Mouse (Mus musculus): ENCODE measurements at regions not wholly inside any gene's neighbourhood (a gene's known extent, or its start where the extent isn't known, plus 50 kb on each side); places are given as distances from the start of the nearest gene placed in this dataset.

DNA sequence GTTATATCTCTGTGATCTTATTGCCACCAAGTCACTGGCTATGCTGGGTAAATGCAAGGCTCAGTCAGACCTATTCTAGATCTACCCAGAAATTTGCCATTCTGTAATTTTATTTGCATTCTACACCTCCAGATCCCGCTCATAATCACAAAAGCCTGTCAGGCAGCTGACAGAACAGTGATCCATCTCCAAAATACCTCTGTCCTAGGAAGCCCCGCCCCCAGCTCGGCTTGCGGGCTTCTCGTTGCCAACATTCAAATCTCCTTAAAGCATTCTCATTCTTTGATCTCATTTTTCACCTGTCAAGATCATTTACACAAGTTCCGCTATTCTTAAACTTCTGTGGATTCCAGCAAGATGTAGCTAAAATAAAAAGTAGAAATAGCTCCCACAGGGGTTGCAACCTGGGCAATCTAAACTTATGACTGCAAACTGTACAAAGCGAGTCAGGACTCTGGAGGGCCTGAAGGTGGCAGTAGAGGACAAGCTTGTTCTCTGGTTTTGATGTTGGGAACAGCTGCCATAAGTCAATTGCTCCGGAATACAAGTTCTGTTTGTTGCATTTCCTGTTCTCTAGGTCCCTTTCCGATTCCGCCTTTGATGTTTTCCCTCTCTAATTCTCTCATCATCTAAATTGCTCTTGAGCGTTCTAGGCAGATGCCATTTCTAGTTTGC, 58.1 kb downstream of the Otud1 start:
- TF ChIP-seq CEBPB (IDR thresholded peaks at IDR 0.05; ENCODE audit: low read depth) (no peak), CTCF (IDR thresholded peaks at IDR 0.05; ENCODE audit: control insufficient read depth, insufficient read depth, insufficient read length) (peak; percentile 55), USF1 (IDR thresholded peaks at IDR 0.05; ENCODE audit: low read depth) (no peak), MAX (IDR thresholded peaks at IDR 0.05) (no peak), MYOD1 (IDR thresholded peaks at IDR 0.05; ENCODE audit: control insufficient read depth, insufficient read length, low read depth) (peak; percentile 54), FOSL1 (IDR thresholded peaks at IDR 0.05; ENCODE audit: insufficient read depth, low read length, poor library complexity, severe bottlenecking) (no peak)
